ENCODE assay signal across 8 mouse cellular contexts in genomic region chr6:47942461-47942860, GRCm38 (mm10). TPM values are rescaled to one million over a fixed set of nuclear protein-coding genes. Genes with fewer than 3 reads are reported as not detected.
DNase-seq lines count a peak whose midpoint lies in the region; ATAC-seq and TF ChIP-seq lines count a peak whose summit lies in the region.

No protein-coding gene starts in this region.

- H3K27me3 ChIP-seq in lung, embryonic 15.5 days = no peaks in the 10 kb centered on the region
- H3K27me3 ChIP-seq in forebrain, embryonic 10.5 days (ENCODE audit: poor library complexity, severe bottlenecking) = peaks cover 6% of the 10 kb centered on the region; the same call in 1 of the 2 replicates
- H3K27me3 ChIP-seq in limb, embryonic 15.5 days = no peaks in the 10 kb centered on the region

- no peak for TF ChIP-seq POLR2A in olfactory bulb, adult 2 months (IDR thresholded peaks at IDR 0.05; ENCODE audit: insufficient read depth, low read depth, low read length)

- intact Hi-C loops in left cerebral cortex, postnatal 14 days (cut with DNase I) = no loop called here

- peaks cover 13% of the 10 kb centered on the region; the same call in 1 of the 2 replicates for H3K4me1 ChIP-seq in lung, embryonic 15.5 days
- H3K4me1 ChIP-seq in forebrain, embryonic 10.5 days = peaks cover 14% of the 10 kb centered on the region
- H3K4me1 ChIP-seq in limb, embryonic 15.5 days = peaks cover 14% of the 10 kb centered on the region
- H3K4me1 ChIP-seq in olfactory bulb, adult 2 months (ENCODE audit: control insufficient read depth, insufficient read depth, low read length) = peaks cover 11% of the 10 kb centered on the region

- H3K9ac ChIP-seq in lung, embryonic 15.5 days = peak overlapping the region; percentile 71
- H3K9ac ChIP-seq in limb, embryonic 15.5 days = peak overlapping the region; percentile 67

- peak overlapping the region; percentile 55 for H3K4me3 ChIP-seq in lung, embryonic 15.5 days
- H3K4me3 ChIP-seq in forebrain, embryonic 10.5 days = peak overlapping the region; percentile 52
- H3K4me3 ChIP-seq in limb, embryonic 15.5 days = peak overlapping the region; percentile 49
- H3K4me3 ChIP-seq in olfactory bulb, adult 2 months (ENCODE audit: insufficient read depth, low read depth, low read length) = peak overlapping the region; percentile 47; the same call in 1 of the 2 replicates

- 52% methylated on average over 12 of the region's 12 CpGs for WGBS in lung, embryonic 15.5 days
- 53% methylated on average over 12 of the region's 12 CpGs for WGBS in forebrain, embryonic 10.5 days
- WGBS in limb, embryonic 15.5 days = 53% methylated on average over 12 of the region's 12 CpGs
- WGBS in olfactory bulb, adult 2 months = 49% methylated on average over 12 of the region's 12 CpGs

- no peak for TF ChIP-seq CTCF in olfactory bulb, adult 2 months (IDR thresholded peaks at IDR 0.05; ENCODE audit: insufficient read depth, low read depth, low read length)

- no peak for ATAC-seq in lung, embryonic 15.5 days (ENCODE audit: borderline replicate concordance, extremely low read depth, low FRiP score, low TSS enrichment)
- no peak for ATAC-seq in limb, embryonic 15.5 days (ENCODE audit: insufficient number of reproducible peaks, low FRiP score, low TSS enrichment, low read depth)

- DNase-seq in lung, postnatal 14 days = no peak
- no peak for DNase-seq in forebrain, embryonic 10.5 days (ENCODE audit: extremely low spot score, low spot score)
- DNase-seq in urinary bladder, postnatal 14 days (ENCODE audit: low spot score) = no peak
- DNase-seq in kidney, postnatal 4 days = no peak
- no peak for DNase-seq in left cerebral cortex, postnatal 14 days (ENCODE audit: low spot score in 2 of 2)

- H3K27ac ChIP-seq in lung, embryonic 15.5 days = peak overlapping the region; percentile 57; the same call in 1 of the 2 replicates
- peak overlapping the region; percentile 90 for H3K27ac ChIP-seq in forebrain, embryonic 10.5 days
- peak overlapping the region; percentile 82; the same call in 1 of the 2 replicates for H3K27ac ChIP-seq in limb, embryonic 15.5 days
- H3K27ac ChIP-seq in olfactory bulb, adult 2 months (ENCODE audit: insufficient read depth, low read depth, low read length) = no peak overlapping the region

- no peaks in the 10 kb centered on the region for H3K9me3 ChIP-seq in lung, embryonic 15.5 days
- peaks cover 12% of the 10 kb centered on the region; the same call in 1 of the 2 replicates for H3K9me3 ChIP-seq in forebrain, embryonic 10.5 days
- H3K9me3 ChIP-seq in limb, embryonic 15.5 days = no peaks in the 10 kb centered on the region

- peak overlapping the region; percentile 95 for H3K4me2 ChIP-seq in lung, embryonic 15.5 days
- peak overlapping the region; percentile 84 for H3K4me2 ChIP-seq in limb, embryonic 15.5 days

- H3K36me3 ChIP-seq in lung, embryonic 15.5 days = peaks cover 12% of the 10 kb centered on the region; the same call in 1 of the 2 replicates
- H3K36me3 ChIP-seq in forebrain, embryonic 10.5 days (replicated peaks) = peaks cover 20% of the 10 kb centered on the region
- peaks cover 20% of the 10 kb centered on the region for H3K36me3 ChIP-seq in limb, embryonic 15.5 days

RNA-seq across cellular contexts. Expression of gene Zfp956, which starts 10.7 kb away (rescaled TPM):
- 7.0 and 8.8 TPM in 2 replicates for polyA plus RNA-seq in lung, embryonic 15.5 days (2015; fragmentation: Nextera tagmentation; extraction: Ambion mirVana)
- 8.0 and 8.5 TPM in 2 replicates for polyA plus RNA-seq in forebrain, embryonic 10.5 days (2016; fragmentation: Nextera tagmentation; extraction: Ambion mirVana)
- polyA plus RNA-seq in limb, embryonic 15.5 days (2015; fragmentation: Nextera tagmentation; extraction: Ambion mirVana) = 10.6 and 11.3 TPM in 2 replicates
- not detected in 2 replicates for polyA plus RNA-seq in olfactory bulb, adult 2 months (2012; ENCODE audit: insufficient read depth, insufficient read length, low replicate concordance, missing spikeins)
- total RNA-seq in left cerebral cortex, postnatal 14 days (2021) = 10 to 100 TPM; 19.8 to 21.9 TPM

RNA-seq across cellular contexts. Expression of gene Zfp212, which starts 22.2 kb away (rescaled TPM):
- 18.0 and 18.6 TPM in 2 replicates for polyA plus RNA-seq in lung, embryonic 15.5 days (2015; fragmentation: Nextera tagmentation; extraction: Ambion mirVana)
- polyA plus RNA-seq in forebrain, embryonic 10.5 days (2016; fragmentation: Nextera tagmentation; extraction: Ambion mirVana) = 19.6 and 20.2 TPM in 2 replicates
- 17.2 and 18.0 TPM in 2 replicates for polyA plus RNA-seq in limb, embryonic 15.5 days (2015; fragmentation: Nextera tagmentation; extraction: Ambion mirVana)
- not detected in 2 replicates for polyA plus RNA-seq in olfactory bulb, adult 2 months (2012; ENCODE audit: insufficient read depth, insufficient read length, low replicate concordance, missing spikeins)
- 10 to 100 TPM; 13.6 to 16.4 TPM for total RNA-seq in left cerebral cortex, postnatal 14 days (2021)

Comparison
In these comparisons a context has a peak if more than half of its experiments do, and no peak if none do; other contexts are left out.
1. RNA of gene Zfp212, which starts 22.2 kb away (polyA plus RNA-seq): 19.6 to 20.2 TPM in forebrain, embryonic 10.5 days, 18.0 to 18.6 TPM in lung, embryonic 15.5 days and 17.2 to 18.0 TPM in limb, embryonic 15.5 days; not detected in olfactory bulb, adult 2 months; every median in the first group is over 10 times any median in the second.
2. Peak in every context shown above with its lines, with median percentiles within 50 percentile points of each other: H3K4me3 ChIP-seq.